Mouse (Mus musculus) left cerebral cortex, adult 8-10 months (tissue): ENCODE measurements at regions not wholly inside any gene's neighbourhood (a gene's known extent, or its start where the extent isn't known, plus 50 kb on each side); places are given as distances from the start of the nearest gene placed in this dataset.

ENCODE experiments used
- DNase-seq, 2 experiments: peaks; one replicate each; pipeline ENCODE4 v3.0.0; 2022; ENCODE audit warnings: low spot score in 2 of 2

DNA sequence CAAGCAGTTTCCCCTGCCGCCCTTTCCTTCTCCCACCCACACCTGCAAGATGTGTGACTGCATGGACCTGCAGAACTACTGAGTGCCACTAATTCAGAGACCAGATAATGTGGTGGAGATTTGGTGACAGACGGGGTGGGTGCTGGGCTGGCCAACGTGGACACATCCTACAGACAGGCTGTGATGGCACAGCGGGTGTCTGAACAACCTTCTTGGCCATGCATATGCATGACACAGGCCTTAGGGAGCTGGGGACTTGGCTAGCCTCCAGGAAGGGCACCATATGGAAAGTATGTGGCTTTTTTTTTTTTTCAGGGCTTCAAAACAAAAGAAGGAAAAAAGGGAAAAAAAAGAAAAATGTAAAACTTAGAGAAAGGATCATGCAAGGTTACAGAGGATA is 243.5 kb upstream of the N4bp1 start:
- DNase-seq = peak in 1 of 2 experiments; percentile 36

DNA sequence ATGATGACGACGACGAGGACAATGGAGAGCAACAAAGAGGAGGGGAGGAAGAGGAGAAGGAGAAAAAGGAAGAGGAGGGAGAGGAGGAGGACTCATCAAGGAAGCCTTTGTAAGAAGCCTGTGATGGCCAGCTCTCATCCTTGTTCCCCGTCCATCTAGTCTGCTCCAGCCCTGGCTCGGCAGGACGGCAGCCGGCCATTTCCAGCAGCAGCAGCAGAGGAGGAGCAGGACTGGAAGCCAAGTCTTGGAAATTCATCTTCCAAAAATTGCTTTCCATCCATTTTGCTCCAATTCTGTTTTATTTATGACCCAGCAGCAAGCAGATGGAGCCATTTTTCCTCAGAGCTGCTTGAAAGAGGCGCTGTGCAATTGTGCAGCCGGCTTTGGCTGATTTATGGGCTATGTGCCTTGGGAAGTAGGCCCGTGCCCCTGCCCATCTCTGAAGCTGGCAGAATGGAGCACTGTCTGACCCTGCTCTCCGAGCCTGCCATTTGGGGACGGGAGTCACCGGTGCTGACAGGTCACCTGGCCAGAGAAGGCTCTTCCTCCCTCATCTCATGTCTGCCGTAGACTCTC is 231.2 kb upstream of the N4bp1 start:
- DNase-seq = no peak

DNA sequence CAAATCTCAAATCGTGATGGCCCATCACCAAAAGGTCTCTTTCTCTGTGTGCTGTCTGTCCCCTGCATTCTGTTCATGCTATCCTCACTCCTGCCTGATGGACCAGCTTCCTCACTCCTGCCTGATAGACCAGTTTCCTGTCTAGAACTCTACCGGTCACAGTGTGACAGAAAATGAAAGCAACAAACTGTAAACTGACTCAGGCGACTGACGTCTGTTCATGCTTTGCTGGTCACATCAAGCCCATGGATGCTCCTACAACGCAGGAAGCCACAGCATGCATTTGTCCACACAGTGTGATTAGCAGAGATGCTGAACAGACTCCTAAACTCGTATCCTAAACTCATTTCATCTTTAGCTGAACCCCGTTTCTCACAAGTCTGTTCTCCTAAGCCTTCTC is 227.3 kb upstream of the N4bp1 start:
- DNase-seq = no peak

DNA sequence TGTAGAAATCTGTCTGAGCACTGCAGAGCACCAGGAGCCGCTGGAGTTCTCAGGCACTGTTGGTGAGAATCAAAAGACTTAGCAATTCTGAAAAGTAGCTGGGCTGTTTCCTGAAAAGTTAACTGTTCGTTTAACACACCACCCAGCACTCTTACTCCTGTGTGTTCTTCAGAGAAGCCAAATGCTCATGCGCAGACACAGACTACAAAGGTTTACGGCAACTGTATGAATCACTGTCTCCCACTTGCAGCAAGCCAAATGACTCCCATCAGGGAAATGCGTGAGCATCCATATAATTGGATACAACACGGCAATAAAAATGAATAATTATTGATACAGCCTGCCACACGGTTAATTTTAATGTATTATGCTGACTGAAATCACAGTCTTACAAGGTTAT is 220.0 kb upstream of the N4bp1 start:
- DNase-seq = no peak

DNA sequence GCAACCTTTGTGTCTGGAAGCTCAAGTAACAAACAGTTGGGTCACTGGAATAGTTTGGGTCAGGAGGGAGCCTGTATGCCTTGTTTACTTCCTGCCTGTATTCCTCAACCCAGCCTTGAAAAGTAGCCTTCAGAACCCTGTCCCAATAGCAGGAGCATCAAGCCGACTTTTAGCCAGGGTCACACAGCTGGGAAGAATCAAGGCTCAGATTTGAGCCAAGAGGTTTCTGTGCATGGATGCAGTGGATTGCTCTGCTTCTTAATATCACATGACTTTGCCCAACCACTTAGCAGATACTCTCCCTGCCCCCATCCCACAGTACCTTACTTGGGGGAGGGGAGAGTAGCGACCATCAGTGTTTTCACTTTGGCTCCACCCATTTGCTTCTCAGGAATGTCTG is 210.2 kb upstream of the N4bp1 start:
- DNase-seq = no peak

DNA sequence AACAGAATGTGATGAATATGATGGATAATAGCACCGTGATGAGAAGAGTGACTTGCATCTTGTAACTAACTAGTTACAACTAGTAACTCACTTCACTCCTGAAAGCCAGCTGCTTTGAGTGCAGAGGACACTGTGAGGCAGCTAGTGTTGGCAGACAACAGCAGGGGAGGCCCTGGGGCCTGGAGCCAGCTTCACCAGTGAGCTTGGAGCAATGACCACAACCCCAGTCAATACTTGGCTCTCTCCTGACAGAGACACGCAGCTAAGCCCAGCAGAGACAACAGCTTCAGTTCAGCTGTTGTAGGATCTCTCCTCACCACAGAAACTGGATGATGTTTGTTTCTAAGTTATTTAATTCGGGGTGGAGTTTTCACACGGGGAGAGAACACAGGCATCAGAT is 209.6 kb upstream of the N4bp1 start:
- DNase-seq = no peak

DNA sequence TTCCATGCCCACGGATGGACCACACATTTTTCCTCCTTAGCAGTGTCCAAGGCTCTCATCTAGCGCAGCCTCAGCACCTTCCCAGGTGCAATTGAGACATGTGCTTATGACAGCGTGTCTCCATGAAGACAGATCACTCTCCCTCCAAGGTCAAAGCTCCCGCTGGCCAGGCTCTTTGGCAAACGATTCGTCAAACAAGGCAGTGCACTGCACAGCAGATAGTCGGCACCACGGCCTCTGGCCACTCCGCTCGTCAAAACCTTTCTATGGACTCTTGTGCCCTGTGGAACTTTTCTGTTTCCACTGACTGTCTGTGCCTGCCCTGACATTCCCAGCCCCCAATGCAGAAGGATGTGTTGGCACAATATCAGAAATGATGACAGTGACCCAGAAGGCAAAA is 208.7 kb upstream of the N4bp1 start:
- no peak for DNase-seq

DNA sequence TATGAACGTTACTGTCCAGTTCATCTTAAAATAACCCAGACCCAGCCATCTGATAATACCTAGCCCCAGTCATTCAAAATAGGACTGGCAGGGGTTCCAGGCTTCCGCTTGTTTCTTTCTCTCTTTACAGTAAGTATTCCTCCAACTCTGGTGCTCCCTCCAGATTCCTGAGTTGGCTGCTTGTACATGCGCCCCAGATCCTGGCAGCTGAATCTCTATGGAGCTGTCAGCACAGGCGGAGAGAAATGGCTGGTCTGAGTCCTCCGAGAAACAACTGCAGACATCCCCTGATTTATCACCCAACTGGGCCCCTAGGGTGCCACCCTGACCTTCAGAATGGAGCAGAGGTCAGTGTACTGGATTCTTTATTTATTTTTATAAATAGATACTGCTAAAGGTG is 208.0 kb upstream of the N4bp1 start:
- DNase-seq = no peak

DNA sequence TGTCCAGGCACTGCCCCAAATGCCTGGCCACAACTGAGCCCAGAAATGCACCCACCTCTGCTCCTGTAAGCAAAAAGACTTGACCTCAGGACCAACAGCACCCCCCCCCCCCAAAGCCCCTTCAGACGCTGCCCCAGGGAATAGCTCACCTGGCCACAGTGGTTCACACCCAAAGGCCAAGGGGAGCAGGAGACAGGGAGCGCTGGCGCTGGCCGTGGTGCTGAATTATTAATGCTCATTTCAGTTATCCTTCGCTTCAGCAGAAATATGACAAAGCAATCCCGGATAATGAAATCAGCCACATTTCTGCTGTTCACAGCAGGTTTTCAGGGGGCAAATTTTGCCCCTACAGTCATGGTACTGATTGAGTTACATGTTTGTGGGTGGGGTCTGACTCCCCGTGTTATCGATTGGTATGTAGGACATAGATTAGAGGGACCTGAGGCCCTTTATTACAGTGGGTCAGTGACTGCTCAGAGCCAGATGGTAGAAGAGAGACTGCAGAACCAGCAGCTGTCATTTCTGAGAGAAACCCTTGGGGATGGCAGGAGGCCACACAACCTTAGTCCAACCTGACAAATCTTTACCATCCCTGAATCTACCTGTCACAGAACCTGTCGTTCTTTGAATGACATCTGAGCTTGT is 202.5 kb upstream of the N4bp1 start:
- DNase-seq = no peak

DNA sequence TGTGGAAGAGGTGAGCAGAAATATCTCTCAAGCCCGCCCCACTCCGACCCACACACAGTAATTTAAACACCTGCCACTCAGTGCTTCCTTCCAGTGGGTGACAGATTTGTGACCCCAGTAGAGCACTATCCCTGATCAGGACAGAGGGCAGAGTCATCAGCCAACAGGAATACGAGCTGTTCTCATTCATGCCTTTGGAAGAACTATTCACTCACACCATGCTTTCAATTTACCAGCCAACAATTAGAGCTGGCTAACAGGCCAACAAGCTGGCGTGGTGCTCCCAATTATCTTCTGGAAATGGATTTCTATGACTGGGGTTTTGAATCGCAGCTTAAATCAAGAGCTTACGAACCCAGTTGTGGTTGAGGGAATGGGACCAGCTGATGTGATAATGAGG is 193.2 kb upstream of the N4bp1 start:
- no peak for DNase-seq

DNA sequence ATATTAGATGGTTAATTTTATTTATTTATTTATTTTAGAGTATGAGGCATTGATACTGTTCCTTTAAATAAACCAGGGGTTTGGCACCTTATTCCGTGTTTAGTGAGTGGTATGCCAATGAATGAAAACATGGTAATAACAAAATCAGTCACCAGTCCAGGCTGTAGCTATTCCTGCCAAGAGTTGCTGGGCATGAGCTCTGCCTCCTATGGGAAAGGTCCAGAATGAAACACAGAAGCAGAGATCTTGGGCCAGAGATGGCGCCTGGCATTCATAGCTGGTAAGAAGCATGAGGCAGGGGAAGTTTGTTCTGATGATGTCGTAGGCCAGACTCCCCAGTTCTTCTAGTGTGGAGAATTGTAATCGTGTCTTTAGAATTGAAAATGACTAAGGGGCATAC is 190.9 kb upstream of the N4bp1 start:
- DNase-seq = no peak

DNA sequence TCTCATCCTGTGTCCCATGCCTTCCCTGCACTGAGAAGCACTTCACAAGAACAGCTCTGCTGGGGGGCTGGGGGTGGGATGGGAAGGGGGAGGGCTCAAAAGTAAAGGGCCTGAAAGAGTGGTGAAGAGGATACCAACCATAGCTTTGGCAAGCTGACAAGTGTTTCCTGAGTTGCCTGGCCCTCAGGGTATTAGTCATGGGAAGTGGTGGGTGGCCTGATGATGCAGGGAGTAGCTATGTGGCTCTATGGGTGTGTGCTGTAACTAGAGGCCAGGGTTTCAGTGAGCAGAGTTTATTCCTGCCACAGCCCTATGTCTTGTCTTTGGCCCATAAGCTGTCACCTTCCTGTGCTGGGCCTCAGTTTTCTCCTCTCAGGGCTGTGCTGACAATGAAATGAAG is 186.2 kb upstream of the N4bp1 start:
- no peak for DNase-seq

DNA sequence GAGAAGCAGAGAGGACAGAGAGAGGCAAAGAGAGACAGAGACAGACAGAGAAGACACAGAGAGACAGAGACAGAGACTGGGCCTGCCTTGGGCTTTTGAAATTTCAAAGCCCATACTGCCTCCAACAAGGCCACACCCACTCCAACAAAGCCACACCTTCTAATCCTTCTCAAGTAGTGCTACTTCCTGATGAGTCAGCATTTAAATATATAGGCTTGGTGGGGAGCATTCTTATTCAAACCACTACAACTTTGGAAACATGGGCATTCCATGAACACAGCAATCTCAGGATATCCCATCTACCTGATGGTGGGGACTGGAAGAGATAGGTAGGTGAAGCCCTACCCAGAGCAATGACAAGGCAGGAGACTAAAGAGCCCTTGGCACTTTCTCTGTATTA is 182.0 kb upstream of the N4bp1 start:
- DNase-seq = no peak

DNA sequence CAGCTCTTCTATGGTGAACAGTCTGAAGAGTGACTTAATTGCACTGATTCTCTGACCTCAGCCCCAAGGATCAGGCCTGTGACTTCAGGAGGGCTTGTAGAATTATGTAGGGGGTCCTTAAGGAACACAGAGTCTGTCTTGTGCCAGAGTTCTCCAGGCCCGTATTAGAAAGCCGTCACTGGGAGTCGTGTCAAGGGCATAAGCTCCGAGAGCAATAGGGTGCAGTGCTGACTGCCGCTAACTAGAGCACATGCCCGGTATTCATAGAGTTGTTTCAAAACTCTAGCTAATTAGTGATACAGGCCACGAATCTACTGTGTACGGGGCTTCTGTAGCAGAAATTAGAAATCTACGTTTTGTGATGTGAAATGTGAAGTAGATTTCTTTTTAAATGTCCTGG is 179.7 kb upstream of the N4bp1 start:
- no peak for DNase-seq

DNA sequence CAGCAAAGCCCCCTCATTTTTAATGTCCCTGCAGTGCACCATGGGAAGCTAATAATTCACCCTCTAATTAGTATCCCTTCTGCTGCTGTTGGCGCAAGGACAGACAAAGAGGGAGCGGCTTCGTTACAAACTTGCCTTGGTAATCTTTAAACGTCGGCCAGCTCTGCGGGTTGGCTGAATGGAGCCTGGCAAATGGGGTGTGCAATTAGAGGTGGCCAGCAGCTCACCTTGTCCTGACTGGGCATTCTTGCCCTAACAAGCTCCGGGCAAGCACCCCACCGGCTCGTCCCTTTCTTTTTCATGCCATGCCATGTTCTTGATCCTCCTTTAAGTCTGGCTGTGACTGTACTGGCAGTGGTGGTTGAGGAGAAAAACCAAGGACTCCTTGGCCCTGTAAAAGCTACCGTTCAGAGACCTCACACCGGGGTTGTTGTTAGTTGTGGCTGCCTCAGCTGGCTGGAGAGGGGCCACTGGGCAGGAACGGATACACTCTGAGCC is 179.2 kb upstream of the N4bp1 start:
- DNase-seq = peak in 1 of 2 experiments; percentile 22

DNA sequence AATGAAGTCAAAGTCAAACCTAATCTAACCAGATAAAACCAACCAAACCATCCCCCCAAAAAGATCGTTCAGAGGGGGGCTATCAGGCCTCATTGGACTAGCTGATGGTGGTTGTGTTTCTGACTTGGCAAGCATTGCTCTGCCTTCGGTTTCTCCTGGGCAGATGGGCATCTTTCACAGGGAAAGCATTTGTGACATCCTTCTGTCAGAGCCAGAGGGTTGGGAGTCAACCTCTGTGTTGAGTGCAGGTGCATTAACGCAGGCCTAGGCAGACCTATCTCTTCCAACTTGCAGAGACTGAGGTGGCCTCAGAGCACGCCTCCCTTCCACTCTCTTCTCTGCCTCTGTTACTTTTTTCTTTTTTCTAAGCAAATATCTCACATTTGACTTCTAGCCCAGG is 178.5 kb upstream of the N4bp1 start:
- no peak for DNase-seq

DNA sequence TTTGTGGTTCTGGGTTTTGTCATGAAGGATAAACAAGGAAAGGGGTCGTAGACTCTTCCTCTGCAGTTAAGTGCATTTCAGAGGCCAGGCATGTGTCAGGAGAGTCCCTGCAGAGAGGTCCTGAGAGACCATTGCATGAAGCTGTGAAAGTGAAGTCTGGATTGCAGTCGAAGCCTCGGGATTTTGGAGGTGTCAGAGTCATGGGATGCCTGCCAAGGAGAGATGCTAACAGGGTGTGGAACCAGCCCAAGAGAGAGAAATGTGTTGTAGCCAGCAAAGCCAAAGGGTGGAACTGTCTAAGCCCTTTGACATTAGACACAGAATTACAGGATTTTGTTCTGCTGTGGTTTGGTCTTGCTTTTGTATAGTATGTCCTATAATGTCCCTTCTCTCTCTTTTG is 164.7 kb upstream of the N4bp1 start:
- DNase-seq = no peak

DNA sequence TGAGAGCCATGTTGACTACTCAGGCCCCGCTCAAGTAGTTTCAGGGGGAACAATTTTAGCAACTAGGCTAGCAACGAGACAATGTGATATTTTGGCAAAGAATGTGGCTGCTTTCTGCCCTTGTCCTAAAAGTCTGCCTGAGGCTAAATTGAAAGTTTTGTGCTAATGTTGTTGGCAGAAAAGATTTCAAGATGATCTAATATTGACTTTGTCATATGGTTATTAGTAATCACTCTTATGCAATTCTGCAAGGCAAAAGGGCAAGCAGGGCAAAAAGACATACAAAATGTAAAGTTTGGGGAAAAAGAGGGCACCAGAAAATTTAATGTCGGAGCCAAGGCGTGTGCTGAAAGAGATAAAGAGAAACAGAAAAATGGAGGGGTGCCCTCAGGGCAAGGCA is 164.1 kb upstream of the N4bp1 start:
- DNase-seq = no peak

DNA sequence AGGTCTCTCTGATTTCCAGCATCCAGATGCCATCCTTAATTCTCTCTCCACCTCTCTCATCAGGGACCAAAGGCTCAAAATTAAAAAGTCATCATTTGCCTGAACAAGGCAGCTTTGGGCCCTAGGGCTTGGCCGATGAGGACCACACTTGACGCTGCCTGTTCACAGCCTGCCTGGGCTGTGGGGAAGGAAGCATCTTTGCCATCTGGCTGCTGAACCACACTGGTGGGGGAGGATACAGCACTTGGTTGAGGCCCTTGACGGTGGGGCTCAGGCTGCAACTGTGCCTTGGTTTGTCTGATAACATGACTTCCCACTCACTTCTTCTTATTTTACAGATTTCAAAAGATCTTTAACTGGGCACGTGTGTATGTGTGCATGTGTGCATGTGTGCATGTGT is 161.5 kb upstream of the N4bp1 start:
- no peak for DNase-seq

DNA sequence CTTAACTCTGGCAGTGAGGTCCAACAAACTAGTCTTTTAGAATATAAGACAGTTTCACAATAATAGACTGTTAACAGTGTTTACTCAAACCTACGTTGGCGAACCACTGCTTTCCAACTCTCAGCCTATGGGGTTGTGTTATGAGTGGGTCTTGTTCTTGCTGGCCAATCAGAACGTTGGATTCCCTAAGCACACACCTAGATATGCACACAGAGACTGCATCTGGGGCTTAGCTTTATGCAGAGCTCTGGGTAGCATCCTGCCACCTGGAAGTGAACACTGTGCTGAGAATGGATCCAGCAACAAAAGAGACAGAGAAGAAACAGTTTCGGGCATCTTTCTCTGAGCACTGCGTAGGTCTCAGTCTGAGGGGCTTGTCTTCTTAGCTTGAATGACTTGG is 158.0 kb upstream of the N4bp1 start:
- no peak for DNase-seq

DNA sequence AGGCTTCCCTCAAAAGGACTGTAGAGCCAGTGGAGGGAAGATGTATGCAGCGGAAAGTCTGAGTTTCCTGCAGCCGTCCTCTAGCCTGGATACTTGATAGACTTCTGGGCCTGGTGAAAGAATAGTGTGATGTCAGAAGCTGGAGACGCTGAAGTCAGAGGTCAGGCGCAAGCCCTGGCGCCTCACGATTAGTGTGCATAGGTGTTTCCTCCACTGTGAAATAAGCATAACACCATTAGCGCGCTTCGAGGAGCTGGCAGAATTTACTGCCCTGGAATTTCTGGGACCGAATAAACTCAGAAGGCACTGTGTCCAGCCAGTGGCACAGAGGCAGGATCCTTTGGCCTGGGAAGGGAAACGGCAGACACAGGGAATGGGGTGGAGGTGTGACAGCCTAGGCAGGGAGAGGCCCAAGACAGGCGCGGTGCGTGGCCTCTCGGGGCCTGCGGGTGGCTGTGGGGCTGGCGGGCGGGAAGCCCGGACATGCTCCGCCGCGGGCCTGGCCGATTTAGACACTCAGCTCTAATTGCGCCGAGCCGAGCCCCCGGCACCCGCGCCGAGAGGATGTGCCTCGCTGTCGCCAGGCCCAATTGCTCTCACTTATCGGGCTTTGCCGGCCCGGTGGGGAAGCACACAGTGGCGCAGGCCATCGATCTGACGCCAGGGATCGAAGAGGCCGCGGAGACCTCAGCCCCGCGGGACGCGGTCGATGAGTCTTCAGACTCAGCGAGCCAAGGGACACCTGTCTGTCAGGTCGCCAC is 152.7 kb upstream of the N4bp1 start:
- no peak for DNase-seq

DNA sequence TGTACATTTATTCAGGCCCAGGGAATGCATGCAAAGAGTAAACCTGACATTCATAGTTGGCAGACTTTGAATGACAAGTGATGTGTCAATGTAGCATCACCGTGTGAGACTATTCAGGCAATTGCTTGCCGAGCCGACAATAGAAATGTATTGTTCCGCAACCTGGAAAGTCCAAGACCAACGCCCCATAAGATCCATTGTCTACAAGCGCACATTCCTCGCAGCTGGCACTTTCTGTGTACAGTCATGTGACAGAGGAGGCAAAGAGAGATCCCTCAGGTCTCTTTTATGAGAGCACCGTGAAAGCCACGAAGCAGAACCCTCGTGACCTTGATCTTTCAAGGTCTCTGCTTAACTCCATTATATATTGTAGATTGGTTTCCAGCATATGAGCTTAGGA is 150.9 kb upstream of the N4bp1 start:
- DNase-seq = no peak

DNA sequence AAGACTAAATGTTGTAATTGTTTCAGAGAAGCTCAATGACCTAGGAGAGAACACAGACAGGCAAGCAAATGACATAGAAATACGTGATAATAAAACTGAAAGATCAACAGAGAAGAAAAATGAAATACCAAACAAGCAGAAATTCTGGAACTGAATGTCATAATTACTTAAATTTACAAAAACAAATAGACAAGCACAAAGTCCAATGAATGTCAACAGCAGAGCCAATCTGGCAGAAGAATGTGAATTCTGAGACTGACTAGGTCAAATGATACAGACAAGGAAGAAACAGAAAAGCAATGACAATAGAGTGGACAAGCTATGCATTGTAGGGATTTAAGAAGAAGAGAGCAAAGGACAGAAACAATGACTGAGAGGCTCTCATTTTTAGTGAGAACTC is 143.1 kb upstream of the N4bp1 start:
- DNase-seq = no peak
